Mouse (Mus musculus): ENCODE results near the gene Muc1. TPM values are rescaled to one million over a fixed set of nuclear protein-coding genes. Genes with fewer than 3 reads are reported as not detected.

The Muc1 gene
- polyA plus RNA-seq (2015; fragmentation: Illumina TruSeq; extraction: RNeasy Lipid Tissue Mini Kit (QIAGEN cat#74804); ENCODE audit: insufficient read depth, low replicate concordance), result 0.52 TPM

DNA sequence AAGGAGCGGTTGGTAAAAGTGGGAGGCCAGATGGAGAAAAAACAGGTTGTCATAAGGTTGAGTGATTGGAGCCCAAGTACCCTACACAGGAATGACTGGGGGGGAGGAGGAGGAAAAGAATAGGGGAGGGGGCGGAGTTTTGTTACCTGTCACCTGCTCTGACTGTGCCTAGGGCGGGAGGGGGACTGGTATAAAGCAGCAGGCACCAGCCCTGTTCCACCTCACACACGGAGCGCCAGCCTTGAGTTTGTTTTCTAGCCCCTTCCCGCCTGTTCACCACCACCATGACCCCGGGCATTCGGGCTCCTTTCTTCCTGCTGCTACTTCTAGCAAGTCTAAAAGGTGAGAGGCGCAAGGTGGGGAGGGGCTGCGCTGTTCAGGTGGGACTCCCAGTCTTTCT is at the start of gene Muc1:
Muc1 (plus strand) TSS at position 222 of the 400 bp plus-strand sequence.

DNA sequence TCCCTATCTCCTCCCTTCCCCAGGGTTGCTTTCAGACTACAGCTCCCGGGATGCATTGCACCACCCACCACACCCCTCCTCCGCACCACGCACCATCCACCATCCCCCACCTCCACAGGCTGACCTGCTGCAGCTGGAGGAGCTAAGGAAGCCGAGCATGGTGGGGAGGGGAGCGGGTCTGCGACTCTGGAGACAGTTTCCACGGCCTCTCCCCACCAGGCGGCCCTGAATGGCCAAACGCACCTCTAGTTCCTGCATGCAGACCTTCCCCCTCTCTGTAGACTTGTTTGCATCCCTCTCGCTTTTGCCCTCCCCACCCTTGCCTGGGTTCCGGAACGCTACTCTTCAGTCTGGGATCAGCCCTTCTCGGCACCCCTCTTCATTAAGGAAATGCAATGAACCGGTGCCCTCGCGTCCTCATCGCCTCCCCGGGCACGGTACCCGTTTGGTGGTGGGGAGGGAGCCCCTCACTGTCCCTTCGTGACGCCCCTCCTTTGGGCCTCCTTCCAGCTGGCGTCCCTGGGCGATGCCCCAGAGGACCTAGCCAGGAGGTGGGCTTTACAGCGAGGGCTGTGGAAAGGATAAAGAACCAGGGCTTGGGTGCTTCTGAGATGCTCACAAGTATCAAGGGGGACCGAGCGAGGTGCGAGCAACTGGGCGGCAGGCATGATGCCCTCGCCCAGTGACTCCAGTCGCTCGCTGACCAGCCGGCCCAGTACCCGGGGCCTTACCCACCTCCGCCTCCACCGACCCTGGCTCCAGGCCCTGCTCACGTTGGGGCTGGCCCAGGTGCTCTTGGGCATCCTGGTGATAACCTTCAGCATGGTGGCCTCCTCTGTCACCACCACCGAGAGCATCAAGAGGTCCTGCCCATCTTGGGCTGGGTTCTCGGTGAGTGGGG is 45.5 kb upstream of the Muc1 start, which contains the start of gene Fam189b:
Fam189b (plus strand) TSS at position 86 of the 901 bp plus-strand sequence.

DNA sequence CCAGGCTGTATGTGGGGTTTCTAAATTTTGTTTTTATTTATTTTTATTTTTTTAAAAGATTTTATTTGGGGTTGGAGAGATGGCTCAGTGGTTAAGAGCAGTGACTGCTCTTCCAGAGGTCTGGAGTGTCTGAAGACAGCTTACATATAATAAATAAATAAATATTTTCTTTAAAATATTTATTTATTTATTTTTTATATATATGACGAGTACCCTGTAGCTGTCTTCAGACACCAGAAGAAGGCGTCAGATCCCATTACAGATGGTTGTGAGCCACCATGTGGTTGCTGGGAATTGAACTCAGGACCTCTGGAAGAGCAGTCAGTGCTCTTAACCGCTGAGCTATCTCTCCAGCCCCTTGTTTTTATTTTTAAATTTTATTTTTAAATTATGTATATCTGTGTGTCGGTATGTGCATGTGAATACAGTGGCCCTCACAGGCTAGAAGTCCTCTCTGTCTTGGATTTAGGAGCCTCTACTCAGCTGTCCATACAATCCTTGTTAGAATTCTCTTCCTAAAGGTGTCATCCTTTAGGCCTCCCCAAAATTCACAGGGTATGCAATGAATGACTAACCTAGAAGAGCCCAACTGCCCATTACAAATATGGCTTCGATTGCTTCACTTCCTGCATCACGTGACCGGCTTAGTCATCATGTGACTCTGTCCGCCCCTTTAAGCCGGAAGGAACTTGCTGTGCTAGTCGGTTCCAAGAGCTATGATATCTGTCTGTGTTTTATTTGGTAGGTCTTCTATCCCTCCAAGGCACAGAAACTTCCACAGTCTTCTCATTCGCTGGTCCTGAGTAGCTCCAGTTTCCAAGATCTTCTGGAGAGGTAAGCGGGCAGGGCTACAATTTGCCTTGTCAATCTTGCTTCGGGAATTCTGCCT is 26.4 kb upstream of the Muc1 start, which contains the start of gene Gba:
Gba (plus strand) TSS at position 676 of the 889 bp plus-strand sequence.

DNA sequence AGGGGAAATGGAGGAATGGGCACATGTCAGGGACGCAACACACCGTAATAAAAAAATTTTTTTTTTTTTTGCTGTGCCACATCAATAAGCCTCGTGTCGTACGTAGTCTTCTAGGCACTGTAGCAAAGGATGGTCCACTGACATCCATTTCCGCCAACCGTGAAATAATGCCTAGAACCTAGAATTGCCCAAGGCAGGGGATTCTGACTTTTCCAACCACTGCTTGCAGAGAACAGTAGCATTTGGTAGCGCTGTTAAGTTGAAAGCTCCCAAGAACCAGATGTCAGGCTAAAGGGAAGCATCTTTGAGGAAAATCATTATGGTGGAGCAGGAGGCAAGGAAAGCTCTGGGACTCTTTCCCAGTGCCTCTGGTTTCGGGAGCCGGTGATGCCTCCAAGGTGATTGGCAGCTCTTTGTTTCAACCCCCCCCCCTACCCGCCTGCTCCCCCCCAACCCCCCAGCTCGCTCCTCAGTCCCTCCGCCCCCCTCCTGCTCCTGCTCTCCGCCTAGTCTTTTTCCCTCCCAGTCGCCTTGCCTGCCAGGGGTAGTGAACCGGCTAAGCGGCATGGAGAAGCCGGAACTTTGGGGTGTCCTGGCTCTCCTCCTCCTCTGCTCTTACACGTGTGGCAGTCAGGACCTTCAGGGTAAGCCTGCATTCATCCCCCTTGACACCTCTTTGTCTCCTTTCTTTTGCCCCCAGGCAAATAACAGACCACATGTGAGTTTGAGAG is 14.0 kb upstream of the Muc1 start, which contains the start of gene Thbs3:
Thbs3 (plus strand) TSS at position 500 of the 731 bp plus-strand sequence.

DNA sequence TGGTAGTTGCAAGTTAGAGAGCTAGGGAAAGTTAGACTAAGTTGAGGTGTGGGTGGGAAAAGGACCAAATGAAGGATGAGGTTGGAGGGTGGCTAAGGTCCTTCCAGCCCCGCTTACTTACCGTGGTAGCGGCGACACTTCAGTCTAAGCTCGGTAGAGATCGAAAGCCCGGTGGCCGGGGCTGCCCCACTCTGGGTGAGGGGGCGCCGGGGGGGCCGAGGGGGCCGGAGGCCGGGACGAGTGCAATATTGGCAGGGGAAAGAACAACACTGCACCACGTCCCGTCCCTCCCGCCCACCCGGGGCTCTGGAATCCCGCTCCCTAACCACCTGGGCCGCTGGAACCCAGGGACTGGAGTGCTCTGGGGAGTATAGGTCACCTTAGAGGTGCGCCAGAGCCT is 2.0 kb upstream of the Muc1 start, which contains the start of gene Mtx1:
Mtx1 (minus strand) TSS at position 189 of the 400 bp plus-strand sequence.

DNA sequence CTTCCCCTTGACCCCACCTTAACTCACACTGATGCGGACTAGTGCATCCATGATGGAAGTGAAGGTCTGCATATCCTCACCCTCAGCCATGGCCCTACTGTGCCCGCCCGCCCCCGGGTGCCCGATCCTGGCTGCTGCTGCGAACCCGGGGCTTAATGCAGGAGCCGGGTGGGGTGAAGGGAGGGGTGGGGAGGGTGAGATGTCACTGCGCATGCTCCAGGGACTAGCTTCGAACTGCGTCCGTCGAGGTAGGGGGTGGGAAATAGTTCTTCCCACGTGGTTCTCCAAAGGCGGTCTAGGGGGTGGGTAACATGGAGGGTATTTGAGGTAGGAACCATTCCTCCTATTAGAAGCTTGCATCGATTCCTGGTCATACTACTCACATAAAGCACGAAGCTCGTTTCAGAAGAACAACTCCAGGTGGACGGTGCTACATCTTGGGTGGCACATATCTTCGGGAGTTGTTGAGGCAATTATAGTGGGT is 16.9 kb downstream of the Muc1 start, which contains the start of gene Krtcap2:
Krtcap2 (plus strand) TSS at position 279 of the 484 bp plus-strand sequence.

DNA sequence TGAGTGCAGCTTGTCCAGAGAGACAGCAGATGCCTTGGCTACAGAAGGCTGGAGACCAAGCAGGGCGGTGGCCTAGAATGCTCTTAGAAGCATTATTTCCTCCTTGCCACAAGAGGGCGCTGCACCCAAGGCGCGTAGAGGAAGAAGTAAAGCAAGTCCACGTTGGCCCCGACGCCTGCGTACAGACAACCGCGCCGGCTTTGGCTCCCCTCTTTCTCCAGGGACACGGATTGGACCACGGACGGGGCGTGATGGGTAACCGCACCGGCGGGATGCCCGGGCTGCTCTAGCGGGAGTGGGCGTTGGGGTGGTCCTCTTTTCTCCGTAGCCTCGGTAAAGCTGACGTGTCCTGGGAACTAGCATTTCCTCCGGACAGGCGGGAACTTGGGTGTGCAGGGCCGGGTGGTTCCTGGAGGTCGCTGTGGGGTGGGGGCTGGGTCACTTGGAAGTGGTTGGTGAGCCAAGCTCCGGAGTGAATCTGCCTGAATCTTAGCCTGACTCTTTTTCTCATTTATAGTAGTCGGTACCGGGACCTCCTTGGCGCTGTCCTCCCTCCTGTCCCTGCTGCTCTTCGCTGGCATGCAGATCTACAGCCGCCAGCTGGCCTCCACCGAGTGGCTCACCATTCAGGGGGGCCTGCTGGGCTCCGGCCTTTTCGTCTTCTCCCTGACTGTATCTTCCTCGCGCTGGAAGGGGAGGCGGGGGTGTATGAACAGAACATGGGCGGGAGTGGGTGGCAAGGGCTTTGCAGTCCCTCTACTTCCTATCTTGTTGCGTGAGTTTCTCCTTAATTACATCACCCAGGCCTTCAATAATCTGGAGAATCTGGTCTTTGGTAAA is 17.6 kb downstream of the Muc1 start, which contains the start of gene Trim46:
Trim46 (minus strand) TSS at position 49 of the 840 bp plus-strand sequence.

DNA sequence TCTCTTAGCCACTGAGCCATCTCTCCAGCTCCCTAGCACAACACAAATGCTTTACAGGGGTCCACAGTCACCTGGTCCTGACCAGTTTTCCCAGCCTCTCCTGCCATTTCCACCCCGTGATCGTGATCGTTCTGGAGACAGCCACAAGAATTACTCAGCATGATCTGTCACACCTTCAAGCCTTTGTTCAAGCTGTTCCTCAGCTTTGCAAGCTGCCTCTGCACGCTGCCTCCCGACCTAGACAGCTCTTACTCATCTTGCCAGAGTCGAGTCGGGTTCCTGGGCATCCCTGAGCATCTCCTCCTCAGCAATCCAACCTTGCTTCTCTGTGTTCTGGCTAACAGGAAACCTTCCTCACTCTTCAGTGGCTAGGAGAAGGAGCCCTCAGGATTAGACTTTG is 30.2 kb downstream of the Muc1 start, which contains the start of gene Dpm3:
Dpm3 (plus strand) TSS at position 283 of the 400 bp plus-strand sequence.

DNA sequence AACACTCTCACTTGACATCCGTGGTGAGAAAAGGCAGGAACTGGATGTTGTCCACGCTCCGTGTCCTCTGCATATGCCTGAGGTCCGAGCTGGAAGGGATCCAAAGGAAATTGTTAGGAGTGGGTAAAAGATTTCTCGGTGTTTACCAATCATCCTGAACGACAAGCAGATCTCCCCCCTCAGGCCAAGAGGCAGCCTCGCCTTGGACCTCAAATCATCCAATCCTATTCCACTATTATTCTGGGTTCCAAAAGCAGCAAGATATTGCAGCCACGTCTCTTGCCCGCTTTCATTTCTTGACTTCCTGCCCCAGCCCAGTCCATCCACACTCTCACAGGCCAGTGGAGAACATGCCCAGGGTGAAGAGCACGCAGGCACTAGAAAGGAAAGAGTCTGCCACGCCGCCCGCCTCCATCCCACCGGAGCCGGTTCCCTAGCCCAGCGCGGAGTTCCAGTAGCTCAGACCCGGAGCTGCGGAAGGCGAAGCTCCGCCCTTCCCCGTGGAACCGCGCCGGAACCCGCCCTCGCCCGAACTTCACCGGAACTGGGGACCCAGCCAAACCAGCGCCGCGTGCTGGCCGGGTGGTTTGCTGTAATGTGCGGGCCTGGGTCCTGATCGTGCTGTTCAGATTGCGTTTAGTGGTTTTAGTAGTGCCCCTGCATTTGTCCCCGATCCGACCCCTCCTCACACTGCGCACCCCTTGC is 41.3 kb downstream of the Muc1 start, which contains the start of gene Slc50a1:
Slc50a1 (minus strand) TSS at position 520 of the 705 bp plus-strand sequence.

DNA sequence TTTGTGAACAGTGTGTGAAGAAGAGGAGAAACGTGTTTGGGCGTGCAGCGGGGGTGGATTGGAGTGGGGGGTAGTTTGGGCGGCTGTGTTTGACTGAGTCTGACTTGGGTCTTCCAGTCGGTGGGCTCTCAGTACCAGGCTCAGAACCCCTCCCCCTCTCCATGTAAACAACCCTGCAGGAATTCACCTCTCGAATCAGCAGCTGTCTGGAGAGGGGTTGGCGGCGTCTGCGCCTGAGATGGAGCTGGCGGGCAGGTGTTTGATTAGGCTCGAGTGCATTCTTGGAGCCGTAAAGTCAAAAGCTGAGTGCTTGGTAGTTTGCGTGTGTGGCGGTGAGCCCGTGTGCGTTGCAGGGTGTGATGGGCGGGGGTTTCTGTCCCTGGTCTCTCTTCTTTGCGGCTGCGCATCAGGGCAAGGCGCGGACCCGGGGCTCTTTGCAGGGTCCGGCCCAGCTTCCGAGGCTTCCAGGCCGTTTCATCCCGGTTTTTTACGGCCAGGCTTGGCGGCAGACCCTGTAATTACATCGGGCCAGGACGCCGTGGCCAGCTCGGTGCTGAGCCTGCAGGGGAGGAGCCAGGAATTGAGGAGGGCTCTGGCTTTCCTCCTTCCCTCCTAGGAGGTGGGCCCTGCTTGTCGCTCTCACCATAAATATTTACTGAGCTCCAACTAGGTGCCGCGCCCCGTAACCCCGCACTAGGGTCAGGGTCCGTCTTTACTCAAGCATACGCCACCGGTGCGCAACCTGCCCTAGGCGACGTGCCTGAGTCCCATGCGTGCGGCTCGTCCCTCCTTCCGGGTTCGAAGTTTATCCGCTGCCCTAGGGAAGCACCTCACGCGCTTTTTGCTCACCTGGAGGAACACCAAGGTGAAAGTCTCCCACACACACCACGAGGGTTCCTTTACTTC is 52.0 kb downstream of the Muc1 start, which contains the start of gene Efna1:
Efna1 (minus strand) TSS at position 537 of the 906 bp plus-strand sequence.

Other genes starting within 250 kb of the Muc1 start
- gene Rusc1, start 135.7 kb upstream of the Muc1 start, polyA plus RNA-seq (2015; fragmentation: Illumina TruSeq; extraction: RNeasy Lipid Tissue Mini Kit (QIAGEN cat#74804); ENCODE audit: insufficient read depth, low replicate concordance), result 22.4 TPM
- not detected for gene Gm43738, start 128.0 kb upstream of the Muc1 start, polyA plus RNA-seq (2015; fragmentation: Illumina TruSeq; extraction: RNeasy Lipid Tissue Mini Kit (QIAGEN cat#74804); ENCODE audit: insufficient read depth, low replicate concordance)
- gene Fdps, start 127.1 kb upstream of the Muc1 start, polyA plus RNA-seq (2015; fragmentation: Illumina TruSeq; extraction: RNeasy Lipid Tissue Mini Kit (QIAGEN cat#74804); ENCODE audit: insufficient read depth, low replicate concordance), result 37.3 TPM
- 1.8 TPM for gene Pklr, start 92.9 kb upstream of the Muc1 start, polyA plus RNA-seq (2015; fragmentation: Illumina TruSeq; extraction: RNeasy Lipid Tissue Mini Kit (QIAGEN cat#74804); ENCODE audit: insufficient read depth, low replicate concordance)
- gene Hcn3, start 68.9 kb upstream of the Muc1 start, polyA plus RNA-seq (2015; fragmentation: Illumina TruSeq; extraction: RNeasy Lipid Tissue Mini Kit (QIAGEN cat#74804); ENCODE audit: insufficient read depth, low replicate concordance), result 0.23 TPM
- gene Clk2, start 64.3 kb upstream of the Muc1 start, polyA plus RNA-seq (2015; fragmentation: Illumina TruSeq; extraction: RNeasy Lipid Tissue Mini Kit (QIAGEN cat#74804); ENCODE audit: insufficient read depth, low replicate concordance), result 91.6 TPM
- gene Scamp3, start 51.6 kb upstream of the Muc1 start, polyA plus RNA-seq (2015; fragmentation: Illumina TruSeq; extraction: RNeasy Lipid Tissue Mini Kit (QIAGEN cat#74804); ENCODE audit: insufficient read depth, low replicate concordance), result 49.7 TPM
- gene Fam189b, start 45.9 kb upstream of the Muc1 start, polyA plus RNA-seq (2015; fragmentation: Illumina TruSeq; extraction: RNeasy Lipid Tissue Mini Kit (QIAGEN cat#74804); ENCODE audit: insufficient read depth, low replicate concordance), result 19.3 TPM
- gene Gba, start 26.1 kb upstream of the Muc1 start, polyA plus RNA-seq (2015; fragmentation: Illumina TruSeq; extraction: RNeasy Lipid Tissue Mini Kit (QIAGEN cat#74804); ENCODE audit: insufficient read depth, low replicate concordance), result 71.7 TPM
- 2.9 TPM for gene Thbs3, start 13.9 kb upstream of the Muc1 start, polyA plus RNA-seq (2015; fragmentation: Illumina TruSeq; extraction: RNeasy Lipid Tissue Mini Kit (QIAGEN cat#74804); ENCODE audit: insufficient read depth, low replicate concordance)
- gene Mtx1, start 2.0 kb upstream of the Muc1 start, polyA plus RNA-seq (2015; fragmentation: Illumina TruSeq; extraction: RNeasy Lipid Tissue Mini Kit (QIAGEN cat#74804); ENCODE audit: insufficient read depth, low replicate concordance), result 58.4 TPM
- gene Krtcap2, start 16.9 kb downstream of the Muc1 start, polyA plus RNA-seq (2015; fragmentation: Illumina TruSeq; extraction: RNeasy Lipid Tissue Mini Kit (QIAGEN cat#74804); ENCODE audit: insufficient read depth, low replicate concordance), result 83.8 TPM
- gene Trim46, start 17.3 kb downstream of the Muc1 start, polyA plus RNA-seq (2015; fragmentation: Illumina TruSeq; extraction: RNeasy Lipid Tissue Mini Kit (QIAGEN cat#74804); ENCODE audit: insufficient read depth, low replicate concordance), result 0.54 TPM
- 3.5 TPM for gene Dpm3, start 30.3 kb downstream of the Muc1 start, polyA plus RNA-seq (2015; fragmentation: Illumina TruSeq; extraction: RNeasy Lipid Tissue Mini Kit (QIAGEN cat#74804); ENCODE audit: insufficient read depth, low replicate concordance)
- gene Slc50a1, start 41.5 kb downstream of the Muc1 start, polyA plus RNA-seq (2015; fragmentation: Illumina TruSeq; extraction: RNeasy Lipid Tissue Mini Kit (QIAGEN cat#74804); ENCODE audit: insufficient read depth, low replicate concordance), result 93.1 TPM
- gene Efna1, start 52.1 kb downstream of the Muc1 start, polyA plus RNA-seq (2015; fragmentation: Illumina TruSeq; extraction: RNeasy Lipid Tissue Mini Kit (QIAGEN cat#74804); ENCODE audit: insufficient read depth, low replicate concordance), result 3.6 TPM
- gene Efna3, start 93.9 kb downstream of the Muc1 start, polyA plus RNA-seq (2015; fragmentation: Illumina TruSeq; extraction: RNeasy Lipid Tissue Mini Kit (QIAGEN cat#74804); ENCODE audit: insufficient read depth, low replicate concordance), result not detected
- not detected for gene Efna4, start 109.0 kb downstream of the Muc1 start, polyA plus RNA-seq (2015; fragmentation: Illumina TruSeq; extraction: RNeasy Lipid Tissue Mini Kit (QIAGEN cat#74804); ENCODE audit: insufficient read depth, low replicate concordance)
- 18.7 TPM for gene Adam15, start 120.9 kb downstream of the Muc1 start, polyA plus RNA-seq (2015; fragmentation: Illumina TruSeq; extraction: RNeasy Lipid Tissue Mini Kit (QIAGEN cat#74804); ENCODE audit: insufficient read depth, low replicate concordance)
- 0.36 TPM for gene Dcst2, start 132.9 kb downstream of the Muc1 start, polyA plus RNA-seq (2015; fragmentation: Illumina TruSeq; extraction: RNeasy Lipid Tissue Mini Kit (QIAGEN cat#74804); ENCODE audit: insufficient read depth, low replicate concordance)
- gene Dcst1, start 136.2 kb downstream of the Muc1 start, polyA plus RNA-seq (2015; fragmentation: Illumina TruSeq; extraction: RNeasy Lipid Tissue Mini Kit (QIAGEN cat#74804); ENCODE audit: insufficient read depth, low replicate concordance), result 0.44 TPM
- 14.7 TPM for gene Zbtb7b, start 165.7 kb downstream of the Muc1 start, polyA plus RNA-seq (2015; fragmentation: Illumina TruSeq; extraction: RNeasy Lipid Tissue Mini Kit (QIAGEN cat#74804); ENCODE audit: insufficient read depth, low replicate concordance)
- gene Lenep, start 173.7 kb downstream of the Muc1 start, polyA plus RNA-seq (2015; fragmentation: Illumina TruSeq; extraction: RNeasy Lipid Tissue Mini Kit (QIAGEN cat#74804); ENCODE audit: insufficient read depth, low replicate concordance), result 5.6 TPM
- 16.6 TPM for gene Flad1, start 182.8 kb downstream of the Muc1 start, polyA plus RNA-seq (2015; fragmentation: Illumina TruSeq; extraction: RNeasy Lipid Tissue Mini Kit (QIAGEN cat#74804); ENCODE audit: insufficient read depth, low replicate concordance)
- 31.1 TPM for gene Cks1b, start 189.3 kb downstream of the Muc1 start, polyA plus RNA-seq (2015; fragmentation: Illumina TruSeq; extraction: RNeasy Lipid Tissue Mini Kit (QIAGEN cat#74804); ENCODE audit: insufficient read depth, low replicate concordance)
- 56.3 TPM for gene Shc1, start 189.4 kb downstream of the Muc1 start, polyA plus RNA-seq (2015; fragmentation: Illumina TruSeq; extraction: RNeasy Lipid Tissue Mini Kit (QIAGEN cat#74804); ENCODE audit: insufficient read depth, low replicate concordance)
- 34.0 TPM for gene Pygo2, start 201.2 kb downstream of the Muc1 start, polyA plus RNA-seq (2015; fragmentation: Illumina TruSeq; extraction: RNeasy Lipid Tissue Mini Kit (QIAGEN cat#74804); ENCODE audit: insufficient read depth, low replicate concordance)
- gene Pbxip1, start 207.6 kb downstream of the Muc1 start, polyA plus RNA-seq (2015; fragmentation: Illumina TruSeq; extraction: RNeasy Lipid Tissue Mini Kit (QIAGEN cat#74804); ENCODE audit: insufficient read depth, low replicate concordance), result 51.6 TPM
- 16.0 TPM for gene Pmvk, start 225.5 kb downstream of the Muc1 start, polyA plus RNA-seq (2015; fragmentation: Illumina TruSeq; extraction: RNeasy Lipid Tissue Mini Kit (QIAGEN cat#74804); ENCODE audit: insufficient read depth, low replicate concordance)